Mouse (Mus musculus) splenic B cell, adult 2 months (primary cell): Measurements from ENCODE around the gene Slc35f1.

Source experiments
- DNase-seq: peaks from one replicate; pipeline ENCODE4 v3.0.0-alpha.2; 2011; ENCODE audit warnings: low read depth, low spot score
- H3K27me3 ChIP-seq: 2 replicates; pipeline ENCODE4 v1.6.1; 2012; ENCODE audit warnings: mild to moderate bottlenecking, low read length, moderate library complexity, mixed read lengths; ENCODE audit not compliant: control insufficient read depth, poor library complexity, insufficient read depth, severe bottlenecking
- H3K36me3 ChIP-seq: 2 replicates; pipeline ENCODE4 v1.6.1; 2012; ENCODE audit warnings: mild to moderate bottlenecking, low read length, moderate library complexity, mixed read lengths; ENCODE audit not compliant: control insufficient read depth, poor library complexity, insufficient read depth, severe bottlenecking

Gene Slc35f1

GRCm38 (mm10) chr10:52690334-52690991, at the start of gene Slc35f1:
TSS of gene Slc35f1 (plus strand) at chr10:52690533.
- no peaks in the 10 kb centered on the region for H3K36me3 ChIP-seq
- no peaks in the 10 kb centered on the region; the same call in 1 of the 2 replicates for H3K27me3 ChIP-seq
- DNase-seq: no peak

DNA sequence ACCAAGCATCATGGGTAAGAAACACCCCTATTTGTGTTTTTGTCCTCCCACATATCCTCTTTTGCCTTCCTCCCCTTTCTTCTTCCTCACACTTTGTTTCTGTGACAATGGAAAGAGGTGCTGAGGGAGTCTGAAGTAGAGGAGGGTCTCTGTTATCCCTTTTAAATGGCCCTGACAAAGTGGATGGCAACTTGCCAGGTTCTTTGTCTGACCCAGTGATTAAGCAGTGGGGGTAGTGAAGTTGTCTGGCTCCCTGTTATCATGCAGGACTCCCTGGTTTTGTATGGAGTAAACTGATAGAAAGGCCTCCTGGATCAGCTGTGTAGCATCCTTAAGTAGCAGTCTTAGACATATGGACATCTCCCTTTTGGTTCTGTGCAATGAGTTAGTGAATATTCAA, 19.1 kb upstream of the Slc35f1 start:
- no peaks in the 10 kb centered on the region for H3K27me3 ChIP-seq
- DNase-seq: no peak
- no peaks in the 10 kb centered on the region for H3K36me3 ChIP-seq

- Histone ChIP-seq H3K27me3 (no peaks in the 10 kb centered on the region; the same call in 1 of the 2 replicates), H3K36me3 (no peaks in the 10 kb centered on the region)
- no peak for DNase-seq
Measured at GRCm38 (mm10) chr10:52690992-52691731, 829 bp downstream of the Slc35f1 start.

DNA sequence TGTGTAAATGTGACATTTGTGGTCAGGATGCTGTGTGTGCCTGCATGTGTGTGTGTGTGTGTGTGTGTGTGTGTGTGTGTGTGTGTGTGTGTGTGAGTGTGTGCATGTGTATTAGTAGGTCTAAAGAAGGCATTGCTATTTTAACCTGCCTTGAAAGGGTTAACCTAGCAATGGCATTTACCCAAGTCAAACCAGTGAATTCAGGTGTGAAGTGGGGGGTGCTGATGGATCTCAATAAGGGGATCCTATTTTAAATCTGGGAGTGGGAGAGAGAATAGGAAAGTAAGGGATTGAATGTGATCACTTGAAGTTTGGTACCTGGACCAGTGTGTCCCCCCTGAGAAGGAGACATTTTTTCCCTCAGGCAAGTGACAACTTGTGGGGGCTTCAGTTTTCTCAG, 13.4 kb downstream of the Slc35f1 start:
- no peaks in the 10 kb centered on the region for H3K27me3 ChIP-seq
- DNase-seq: no peak
- H3K36me3 ChIP-seq: no peaks in the 10 kb centered on the region

DNA sequence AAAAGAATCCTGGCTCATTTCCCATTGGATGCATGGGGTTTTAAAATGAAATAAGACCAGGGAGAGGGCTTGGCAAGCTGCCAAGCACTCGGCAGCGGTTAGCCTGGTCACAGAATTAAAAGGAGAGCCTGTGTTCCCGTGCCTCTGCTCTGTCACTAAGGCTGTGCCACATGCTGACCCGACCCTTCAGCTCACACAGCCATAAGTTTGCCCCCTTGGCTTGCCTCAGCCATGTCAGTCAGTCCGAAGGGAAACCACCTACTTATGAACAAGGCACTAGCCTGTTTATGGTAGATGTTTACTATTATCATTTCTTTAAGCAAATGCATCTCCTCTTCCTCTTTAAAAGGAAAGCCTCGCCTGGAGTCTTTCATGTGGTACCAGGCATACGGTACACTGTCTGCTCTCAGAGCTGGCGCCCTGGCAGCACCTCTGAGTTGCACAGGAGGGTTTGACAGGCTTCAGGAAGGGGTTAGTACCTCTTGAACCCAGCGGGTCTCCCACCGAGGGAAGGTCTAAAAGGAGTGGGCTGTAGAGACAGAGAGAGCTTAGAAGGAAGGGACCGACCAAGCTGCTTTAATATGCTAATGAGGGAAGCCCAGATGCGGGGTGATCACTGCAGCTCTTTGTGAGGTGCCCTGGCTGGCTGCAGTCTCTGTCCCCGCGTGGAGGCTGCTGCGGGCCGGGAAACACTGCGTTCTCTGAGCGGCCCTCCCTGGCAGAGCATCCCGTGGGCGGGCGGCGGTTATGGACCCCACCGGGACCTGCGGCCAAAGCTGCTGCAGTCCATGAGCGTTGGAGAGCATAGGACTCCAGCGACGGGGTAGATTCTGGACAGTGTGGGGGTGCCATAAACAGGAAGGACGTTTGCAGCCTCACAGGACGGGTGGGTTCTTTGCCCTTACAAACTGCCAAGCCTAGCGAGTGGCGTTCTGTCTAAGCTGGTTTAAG, 14.0 kb downstream of the Slc35f1 start:
- Histone ChIP-seq H3K36me3 (no peaks in the 10 kb centered on the region), H3K27me3 (no peaks in the 10 kb centered on the region)
- no peak for DNase-seq

DNA sequence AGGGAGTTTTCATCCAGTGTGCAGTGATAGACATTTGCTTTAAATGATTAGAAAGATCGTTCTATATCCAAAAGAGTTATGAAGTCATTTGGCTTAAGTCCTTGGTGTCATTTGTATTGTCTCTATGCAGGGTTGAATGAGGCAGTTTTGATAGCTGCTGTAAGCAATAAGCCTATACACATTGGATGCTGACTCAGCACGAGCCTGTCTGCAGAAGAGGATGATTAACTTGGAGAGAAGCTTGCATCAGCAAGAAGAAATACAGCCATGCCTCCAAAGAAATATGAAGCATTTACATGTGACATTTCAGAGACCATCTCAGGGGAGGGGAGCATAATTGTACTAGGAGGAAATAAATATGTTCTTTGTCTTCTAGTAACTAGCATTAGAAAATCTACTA, 19.1 kb downstream of the Slc35f1 start:
- Histone ChIP-seq H3K36me3 (no peaks in the 10 kb centered on the region), H3K27me3 (no peaks in the 10 kb centered on the region)
- no peak for DNase-seq

DNA sequence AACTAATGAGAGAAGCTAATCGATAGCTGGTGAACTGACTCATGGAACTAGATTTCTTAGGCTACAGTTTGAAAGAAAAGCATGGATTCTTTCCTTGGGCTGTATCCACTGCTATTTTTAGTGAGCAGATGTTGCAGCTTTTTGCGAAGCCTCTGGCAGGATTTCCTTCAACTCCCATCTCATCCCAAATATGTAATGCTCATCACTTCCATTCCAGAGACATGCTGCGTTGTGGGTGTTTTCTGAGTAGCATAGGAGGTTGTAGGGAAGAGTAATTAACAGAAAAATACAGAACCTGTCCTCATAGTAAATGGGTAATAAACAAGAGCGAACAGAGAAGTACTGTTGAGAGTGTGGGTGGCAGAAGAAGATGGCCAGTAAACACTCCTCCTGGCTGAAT, 21.8 kb downstream of the Slc35f1 start:
- Histone ChIP-seq H3K36me3 (no peaks in the 10 kb centered on the region), H3K27me3 (no peaks in the 10 kb centered on the region)
- DNase-seq: no peak

DNA sequence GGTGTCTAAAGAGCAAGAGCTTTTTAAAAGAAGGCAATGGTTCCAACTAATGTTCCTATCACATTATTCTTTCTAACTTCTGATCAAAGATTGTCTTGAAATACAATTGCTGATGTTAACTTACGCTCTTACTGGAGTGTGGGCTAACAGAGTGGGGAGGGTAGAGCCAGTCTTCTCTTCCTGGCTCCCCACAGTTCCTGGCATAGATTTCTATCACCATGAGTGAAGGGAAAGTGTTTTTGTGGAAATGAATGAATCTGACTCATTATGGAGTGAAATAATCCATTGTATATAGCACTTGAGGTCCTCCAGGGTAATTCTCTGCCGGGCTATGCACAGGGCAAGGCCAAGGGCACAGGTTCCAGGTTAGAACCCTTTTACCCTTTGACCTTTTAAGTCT, 24.2 kb downstream of the Slc35f1 start:
- H3K27me3 ChIP-seq: no peaks in the 10 kb centered on the region
- DNase-seq: no peak
- H3K36me3 ChIP-seq: no peaks in the 10 kb centered on the region

DNA sequence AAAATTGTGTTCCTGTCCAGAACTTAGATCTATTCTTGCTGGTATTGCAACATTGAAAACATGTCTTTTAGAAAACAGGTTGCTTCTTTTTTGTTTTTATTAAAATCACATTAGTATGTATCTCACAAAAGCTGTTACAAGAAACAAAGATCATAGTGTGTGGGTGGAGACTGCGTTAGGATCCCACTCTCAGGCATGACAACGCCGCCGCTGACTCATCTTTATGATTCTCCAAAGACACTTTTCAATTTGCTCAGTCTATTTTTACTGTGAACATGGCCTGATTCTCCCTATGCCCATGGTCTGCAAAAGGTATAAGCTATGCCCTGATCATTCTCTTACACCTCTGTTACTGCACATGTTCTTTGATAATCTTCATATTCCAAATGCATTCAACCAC, 24.8 kb downstream of the Slc35f1 start:
- no peaks in the 10 kb centered on the region for H3K36me3 ChIP-seq
- DNase-seq: no peak
- H3K27me3 ChIP-seq: no peaks in the 10 kb centered on the region

- H3K36me3 ChIP-seq: no peaks in the 10 kb centered on the region
- no peaks in the 10 kb centered on the region for H3K27me3 ChIP-seq
- DNase-seq: no peak
Measured at GRCm38 (mm10) chr10:52718199-52718917, 28.0 kb downstream of the Slc35f1 start.

- no peaks in the 10 kb centered on the region; the same call in 1 of the 2 replicates for H3K27me3 ChIP-seq
- no peak for DNase-seq
- no peaks in the 10 kb centered on the region for H3K36me3 ChIP-seq
Measured at GRCm38 (mm10) chr10:52726674-52727073, 36.3 kb downstream of the Slc35f1 start.

DNA sequence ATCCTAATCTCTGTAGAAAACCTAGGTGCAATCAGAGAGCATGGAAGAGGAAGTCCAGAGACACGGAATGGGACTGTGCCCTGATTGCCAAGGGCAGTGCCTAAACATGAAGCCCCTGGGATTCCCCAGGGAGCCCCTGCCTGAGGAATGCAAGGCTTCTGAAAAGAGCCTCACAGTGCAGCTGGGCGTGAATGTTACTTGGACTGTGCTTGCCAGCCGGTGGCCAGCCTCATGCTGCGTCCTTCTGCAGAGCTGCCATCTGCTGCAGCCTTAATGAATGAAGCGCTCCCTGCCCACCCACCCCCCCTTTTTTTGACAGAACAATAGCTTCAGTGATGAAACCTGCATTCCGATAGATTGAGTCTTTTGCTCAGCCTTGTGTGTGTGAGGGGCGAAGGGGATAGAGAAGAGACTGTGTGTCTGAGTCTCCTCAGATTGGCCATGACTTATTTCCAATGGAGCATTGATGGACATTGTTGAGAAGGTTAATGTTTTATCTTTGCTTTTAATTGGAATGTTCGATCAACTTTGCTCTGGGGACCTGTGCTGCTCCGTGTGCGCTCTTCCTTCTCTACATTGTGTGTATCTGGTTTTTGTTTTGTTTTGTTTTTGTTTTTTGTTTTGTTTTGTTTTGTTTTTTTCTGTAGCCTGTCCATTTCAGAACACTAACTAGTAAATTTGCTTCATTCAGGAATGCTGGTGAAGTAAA, 52.5 kb downstream of the Slc35f1 start:
- Histone ChIP-seq H3K36me3 (no peaks in the 10 kb centered on the region), H3K27me3 (no peaks in the 10 kb centered on the region)
- DNase-seq: no peak

DNA sequence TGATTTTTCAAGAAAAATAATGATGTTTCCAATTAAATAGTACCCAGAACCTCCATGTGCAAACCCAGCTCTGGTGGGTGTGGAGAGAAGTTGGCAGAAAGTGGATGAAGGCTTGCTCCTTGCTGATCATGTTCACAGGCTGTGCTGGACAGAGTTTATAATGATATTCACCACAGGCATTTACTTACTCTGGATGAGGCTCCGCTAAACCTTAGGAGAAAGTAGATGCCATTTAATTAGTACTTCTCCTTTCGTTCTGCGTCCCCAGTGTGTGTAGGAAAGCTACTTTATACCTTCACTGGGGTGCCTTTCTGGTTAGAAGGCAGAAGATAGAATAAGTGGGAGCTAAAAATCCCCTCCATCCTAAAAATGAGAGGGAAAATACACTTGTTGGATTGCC, 53.5 kb downstream of the Slc35f1 start:
- Histone ChIP-seq H3K36me3 (no peaks in the 10 kb centered on the region), H3K27me3 (no peaks in the 10 kb centered on the region)
- DNase-seq: no peak
